Mouse (Mus musculus) T-helper 17 cell (primary cell): ENCODE data around the gene Cacna2d3.

Source experiments
- in situ Hi-C, 2 experiments: fragments of 300-600 bp; cut with MboI, MseI; formaldehyde crosslinking; loops; 1 replicate in 1 of 2; 2 replicates in 1 of 2; pipeline ENCODE4 v1.15.1; 2025; ENCODE audit warnings: high pct_unique_total_duplicates in 2 of 2

Cacna2d3 gene

GRCm38 (mm10) chr14:29402471-29402870 lies 319.2 kb downstream of the Cacna2d3 start:
- in situ Hi-C loops = no loop called here

DNA sequence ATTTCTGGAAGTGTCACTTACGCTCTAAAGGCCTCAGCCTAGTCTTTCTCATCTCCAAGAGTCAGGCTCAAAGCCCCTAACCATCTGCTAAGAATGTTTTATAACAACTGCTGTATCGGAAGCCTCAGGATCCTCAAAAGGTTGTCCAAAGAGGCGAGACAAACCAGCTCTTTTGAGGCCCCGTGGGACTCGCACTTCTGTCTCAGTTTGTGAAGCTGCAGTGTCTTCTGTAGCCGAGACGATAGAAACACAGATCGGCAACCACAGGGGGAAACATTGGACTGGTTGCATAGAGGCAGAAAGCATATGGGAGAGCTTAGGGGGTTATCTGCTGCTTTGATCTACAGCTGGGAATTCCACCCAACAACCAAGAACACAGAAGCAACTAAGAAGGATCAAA lies 327.9 kb downstream of the Cacna2d3 start:
- in situ Hi-C loops = loop anchor here in 1 of 2 experiments (10.0 kb wide), 1 partner anchor 1809 kb away; no protein-coding TSS in a partner anchor

- in situ Hi-C loops = loop anchor here in 1 of 2 experiments (10.0 kb wide), 1 partner anchor 1808 kb away; no protein-coding TSS in a partner anchor
Observed at GRCm38 (mm10) chr14:29392851-29393250, 328.8 kb downstream of the Cacna2d3 start.

GRCm38 (mm10) chr14:29391489-29391888 lies 330.2 kb downstream of the Cacna2d3 start:
- in situ Hi-C loops = loop anchor here in 1 of 2 experiments (10.0 kb wide), 1 partner anchor 1807 kb away; no protein-coding TSS in a partner anchor

DNA sequence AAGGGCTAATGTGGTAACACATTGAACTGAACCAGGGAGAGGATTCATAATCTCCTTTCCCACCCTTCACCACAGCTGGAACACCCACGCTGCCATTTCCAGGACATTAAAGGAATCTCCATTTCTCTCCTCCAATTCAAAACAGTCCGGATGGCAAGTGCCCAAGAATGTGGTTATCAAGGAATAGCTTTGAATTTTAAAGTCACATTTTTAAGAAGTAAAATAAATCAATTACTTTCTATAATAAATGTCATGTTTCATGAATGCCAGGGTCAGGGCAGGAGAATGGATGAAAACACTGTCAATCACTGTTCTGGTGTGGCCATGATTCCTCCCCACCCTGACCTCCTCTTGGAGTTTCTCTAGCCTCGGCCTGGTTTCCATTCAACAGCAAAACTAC lies 333.9 kb downstream of the Cacna2d3 start:
- in situ Hi-C loops = no loop called here

DNA sequence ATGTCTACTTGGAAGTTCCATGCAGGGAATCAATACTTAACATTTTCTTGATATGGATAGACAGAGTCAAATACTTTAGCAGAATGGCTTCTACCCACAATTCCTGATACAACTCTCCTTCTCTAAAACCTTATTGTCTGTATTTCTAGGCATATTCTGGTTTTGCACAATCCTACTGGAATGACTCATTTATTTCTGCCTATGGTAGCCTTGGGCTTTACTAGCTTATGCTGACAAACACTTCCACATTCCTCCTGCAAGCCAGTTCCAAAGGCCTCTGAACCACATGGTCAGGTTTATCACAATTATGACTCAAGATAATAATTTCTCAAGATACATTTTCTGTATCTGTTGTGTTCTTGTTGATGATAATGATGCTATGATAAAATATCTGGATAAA lies 336.2 kb downstream of the Cacna2d3 start:
- in situ Hi-C loops = no loop called here

DNA sequence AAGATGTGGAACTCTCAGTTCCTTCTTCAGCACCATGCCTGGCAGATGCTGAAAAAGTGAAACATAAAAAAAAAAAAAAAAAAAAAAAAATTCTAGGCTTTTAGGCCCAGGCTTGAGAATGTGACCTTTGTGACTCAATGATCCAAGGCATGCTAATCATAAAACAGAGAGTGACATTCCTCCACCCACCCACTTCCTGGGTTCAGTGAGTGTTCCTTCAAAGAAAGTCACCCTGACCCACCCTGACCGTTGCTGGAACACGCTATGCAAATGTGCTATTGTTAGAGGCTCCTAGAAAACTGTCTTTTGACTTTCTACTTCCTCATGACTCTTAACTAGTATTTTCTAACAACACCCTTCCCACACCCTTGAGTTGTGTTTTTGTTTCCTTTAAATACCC lies 338.9 kb downstream of the Cacna2d3 start:
- in situ Hi-C loops = no loop called here

- in situ Hi-C loops = no loop called here
Observed at GRCm38 (mm10) chr14:29366911-29367310, 354.8 kb downstream of the Cacna2d3 start.

GRCm38 (mm10) chr14:29362448-29362847 lies 359.2 kb downstream of the Cacna2d3 start:
- in situ Hi-C loops = no loop called here

DNA sequence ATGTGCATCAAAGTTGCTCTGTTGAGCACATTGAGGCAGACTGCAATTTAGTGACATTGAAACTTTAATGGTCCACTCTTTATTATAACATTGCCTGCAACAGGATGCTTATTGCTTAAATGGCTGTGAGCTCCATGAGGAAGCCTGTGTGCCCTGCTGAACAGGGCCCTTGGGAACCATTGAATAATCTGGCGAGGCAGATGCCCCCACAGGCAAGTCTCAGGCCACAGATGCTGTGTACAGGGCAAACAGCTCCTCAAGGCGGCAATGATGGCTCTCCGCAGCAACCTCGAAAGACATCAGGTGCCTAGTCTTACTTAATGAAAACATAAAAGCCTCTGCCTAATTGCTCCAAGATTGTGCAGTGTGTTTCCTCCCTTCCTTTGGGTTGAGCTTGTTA lies 371.0 kb downstream of the Cacna2d3 start:
- in situ Hi-C loops = no loop called here

- in situ Hi-C loops = no loop called here
Observed at GRCm38 (mm10) chr14:29341581-29341980, 380.1 kb downstream of the Cacna2d3 start.

- in situ Hi-C loops = no loop called here
Observed at GRCm38 (mm10) chr14:29340728-29341127, 380.9 kb downstream of the Cacna2d3 start.

DNA sequence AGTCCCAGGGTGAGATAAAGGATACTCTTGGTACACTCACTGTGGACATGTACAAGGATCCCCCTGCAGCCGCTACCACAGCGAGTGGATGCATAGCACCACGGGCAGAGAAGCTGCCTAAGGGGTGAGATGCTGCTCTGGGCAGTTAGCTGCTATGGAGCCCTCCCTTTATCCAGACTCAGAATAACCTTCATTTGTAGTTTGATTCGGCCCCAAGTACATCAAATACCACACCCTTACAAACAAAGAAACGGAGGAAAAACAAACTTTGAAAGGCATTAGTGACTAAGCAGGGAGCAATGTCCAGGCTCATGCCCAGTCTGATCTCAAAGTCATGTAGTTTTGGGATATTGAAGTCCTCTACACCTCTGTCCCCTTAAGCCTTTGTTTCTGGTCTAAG lies 386.8 kb downstream of the Cacna2d3 start:
- in situ Hi-C loops = no loop called here

- in situ Hi-C loops = no loop called here
Observed at GRCm38 (mm10) chr14:29334216-29334615, 387.4 kb downstream of the Cacna2d3 start.

DNA sequence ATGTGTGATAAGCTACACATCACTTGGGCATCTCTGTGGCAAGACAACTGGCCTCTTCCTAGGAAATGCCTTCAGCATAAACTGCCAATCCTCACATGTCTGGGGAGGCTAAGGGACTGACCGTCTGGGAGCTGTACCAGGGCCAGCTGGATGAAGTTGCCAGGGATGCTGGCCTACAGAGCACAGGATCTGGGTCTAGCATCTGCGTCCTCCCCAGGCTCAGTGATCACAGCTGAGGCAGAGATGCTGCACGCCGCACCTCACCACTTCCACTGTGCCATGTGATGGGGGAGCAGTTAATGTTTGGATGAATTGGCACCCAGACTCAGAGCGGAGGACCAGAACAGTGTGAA lies 397.3 kb downstream of the Cacna2d3 start:
- in situ Hi-C loops = no loop called here

DNA sequence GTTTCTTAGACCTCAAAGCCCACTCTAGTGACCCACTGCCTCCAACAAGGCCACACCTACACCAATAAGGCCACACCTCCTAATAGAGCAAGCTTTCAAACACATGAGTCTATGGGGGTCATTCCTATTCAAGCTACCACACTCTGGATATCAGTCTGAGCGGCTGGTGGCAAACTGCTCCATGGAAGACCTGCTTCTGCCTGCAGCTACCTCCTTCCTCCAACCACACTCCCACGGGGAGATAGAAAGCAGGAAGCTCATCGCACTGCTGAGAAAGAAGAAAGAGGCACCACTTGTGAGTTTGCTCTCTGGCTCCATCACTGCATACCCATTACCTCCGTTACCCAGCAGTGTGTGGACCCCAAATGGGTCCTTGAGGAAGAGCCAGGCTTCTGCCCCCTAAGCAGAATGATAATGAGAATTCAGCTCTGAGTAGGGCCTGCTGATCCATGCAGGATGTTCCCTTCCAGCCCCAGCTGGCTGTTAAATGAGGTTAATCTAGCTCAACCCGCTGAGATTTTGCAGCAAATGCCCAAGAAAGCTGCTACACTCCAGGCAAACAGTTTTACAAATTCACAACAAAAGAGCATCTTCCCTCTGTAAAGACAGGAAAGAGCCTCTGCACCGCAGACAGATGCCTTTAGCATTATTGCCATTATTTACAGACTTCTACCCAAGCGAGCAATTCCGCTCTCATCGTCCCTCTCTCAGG lies 397.8 kb downstream of the Cacna2d3 start:
- in situ Hi-C loops = no loop called here

- in situ Hi-C loops = no loop called here
Observed at GRCm38 (mm10) chr14:29313431-29313830, 408.2 kb downstream of the Cacna2d3 start.

GRCm38 (mm10) chr14:29305623-29306022 lies 416.0 kb downstream of the Cacna2d3 start:
- in situ Hi-C loops = no loop called here

DNA sequence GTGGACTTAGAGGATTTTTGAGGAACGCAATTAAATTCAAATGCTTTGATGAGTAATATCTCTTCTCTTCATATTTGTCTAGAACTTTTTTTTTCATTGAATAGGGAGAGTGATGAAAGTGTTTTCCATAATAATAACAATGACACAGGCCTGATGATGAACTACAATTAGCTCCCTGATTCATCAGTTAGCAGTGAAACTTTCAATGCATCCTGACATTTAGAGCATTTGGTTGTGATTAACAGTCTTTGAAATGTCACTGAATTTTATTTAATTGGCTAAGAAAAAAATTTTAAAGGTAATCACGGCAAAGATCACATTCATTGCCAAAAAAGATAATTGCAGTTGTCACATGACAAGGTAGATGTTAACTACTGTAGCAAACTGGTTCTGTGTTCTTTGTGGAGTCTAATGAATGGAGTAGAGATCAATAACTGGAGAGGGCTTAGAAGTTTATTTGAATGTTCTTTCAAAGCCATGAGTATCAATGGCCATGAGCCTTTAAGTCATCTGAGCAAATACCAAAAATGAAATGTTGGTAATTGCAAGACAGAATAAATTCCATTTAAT lies 425.4 kb downstream of the Cacna2d3 start:
- in situ Hi-C loops = no loop called here

DNA sequence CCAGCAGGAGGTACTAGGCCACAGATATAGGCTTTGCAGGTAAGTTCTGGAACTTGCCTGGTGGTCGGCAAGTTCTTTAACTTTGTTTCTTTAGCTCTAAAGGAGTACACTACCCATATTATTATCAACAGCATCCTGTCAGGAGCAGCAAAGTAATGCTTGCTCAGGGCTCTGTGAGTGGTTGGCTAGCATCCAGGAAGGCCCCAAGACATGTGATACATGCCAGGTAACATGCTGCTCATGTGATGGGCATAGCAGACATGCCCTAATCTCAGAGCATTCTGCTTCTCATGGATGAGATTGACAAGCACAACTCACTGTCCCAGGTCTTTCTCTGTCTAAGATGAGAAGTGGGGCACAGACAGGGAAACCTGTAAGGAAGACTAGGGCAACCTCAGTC lies 442.8 kb downstream of the Cacna2d3 start:
- in situ Hi-C loops = no loop called here

- in situ Hi-C loops = no loop called here
Observed at GRCm38 (mm10) chr14:29278401-29278800, 443.3 kb downstream of the Cacna2d3 start.

DNA sequence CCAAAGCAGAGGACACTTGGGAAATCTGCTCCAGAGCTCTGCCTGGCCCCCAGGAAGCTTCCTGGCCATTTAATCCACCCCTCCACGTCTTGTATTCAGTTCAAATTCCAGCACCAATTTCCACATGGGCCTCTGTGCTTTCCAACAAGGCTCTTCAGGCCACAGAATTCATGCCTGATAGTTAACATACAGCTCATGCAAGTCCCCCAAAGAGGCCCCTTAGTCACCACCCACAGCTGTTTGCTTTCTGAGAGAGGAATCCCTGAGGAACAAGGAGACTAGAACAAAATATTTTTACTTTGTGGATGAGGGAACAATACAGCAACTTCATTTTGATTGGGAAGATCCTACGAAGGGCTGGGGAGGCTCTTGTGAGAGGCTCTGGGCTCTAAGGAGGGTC lies 444.0 kb downstream of the Cacna2d3 start:
- in situ Hi-C loops = no loop called here

GRCm38 (mm10) chr14:29273890-29274289 lies 447.8 kb downstream of the Cacna2d3 start:
- in situ Hi-C loops = no loop called here
